Mouse (Mus musculus): ENCODE measurements around the gene Slc39a12. TPM values are rescaled to one million over a fixed set of nuclear protein-coding genes. Genes with fewer than 3 reads are reported as not detected.

Slc39a12 gene
- total RNA-seq (2023), result not detected

DNA sequence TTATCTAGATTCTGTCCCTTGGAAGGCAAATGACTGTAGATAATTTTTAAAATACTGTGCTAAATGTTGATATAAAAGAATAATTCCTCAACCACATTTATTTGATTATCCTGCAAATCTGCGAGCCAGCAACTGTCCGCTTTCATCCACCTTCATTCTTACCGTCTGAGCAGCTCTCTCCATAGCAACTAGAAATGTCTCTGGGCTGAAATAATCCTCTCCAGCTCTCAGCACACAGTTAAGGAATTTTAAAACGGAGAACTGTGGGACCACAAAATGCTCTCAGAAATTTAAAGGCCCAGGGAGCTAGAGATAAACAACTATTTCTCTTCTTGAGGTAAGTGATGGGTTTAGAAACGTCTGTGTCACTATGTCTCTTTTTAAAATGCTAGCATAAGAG lies at the start of gene Slc39a12:
TSS of gene Slc39a12 (plus strand) at position 155 of the 400 bp plus-strand sequence.

Other genes starting within 250 kb of the Slc39a12 start
- not detected for gene Tmem236, start 213.8 kb upstream of the Slc39a12 start, total RNA-seq (2023)
- 1 to 10 TPM; 1.2 to 2.8 TPM for gene Mrc1, start 158.9 kb upstream of the Slc39a12 start, total RNA-seq (2023)
- gene Cacnb2, start 214.8 kb downstream of the Slc39a12 start, total RNA-seq (2023), result under 1 TPM in 1 of 2 experiments, not detected in 1; 0.21 TPM